Mouse (Mus musculus): ENCODE measurements at regions not wholly inside any gene's neighbourhood (a gene's known extent, or its start where the extent isn't known, plus 50 kb on each side); places are given as distances from the start of the nearest gene placed in this dataset.

- TF ChIP-seq CTCF (conservative IDR thresholded peaks at IDR 0.05; ENCODE audit: insufficient read depth, insufficient read length, low read depth, low read length) (no peak), POLR2A (IDR thresholded peaks at IDR 0.05; ENCODE audit: low read depth, low read length) (no peak)
Observed at GRCm38 (mm10) chr4:105397451-105397850, 240.3 kb downstream of the Plpp3 start.
